Mouse (Mus musculus) urinary bladder, adult 18-20 months (tissue): ENCODE measurements around the gene Trap1a.
"Not testable (repeated sequence)": the region's sequence is repeated elsewhere in the genome, so short reads cannot be mapped to it uniquely, and the experiment has no call there.

Source experiments
- DNase-seq, 2 experiments: peaks; one replicate each; pipeline ENCODE4 v3.0.0; 2022; ENCODE audit warnings: low spot score in 2 of 2, mixed read lengths in 2 of 2

Gene Trap1a

GRCm38 (mm10) chrX:139333263-139333994 is at the start of gene Trap1a:
Gene Trap1a, plus strand, starts transcription at chrX:139333683.
- DNase-seq: no peak

GRCm38 (mm10) chrX:139293114-139293513 is 40.4 kb upstream of the Trap1a start:
- DNase-seq: no peak

GRCm38 (mm10) chrX:139295325-139295724 is 38.2 kb upstream of the Trap1a start:
- DNase-seq: no peak

- not testable (repeated sequence) for DNase-seq
Measured at GRCm38 (mm10) chrX:139317356-139317755, 16.1 kb upstream of the Trap1a start.

GRCm38 (mm10) chrX:139332583-139332982 is 900 bp upstream of the Trap1a start:
- no peak for DNase-seq

- no peak for DNase-seq
Measured at GRCm38 (mm10) chrX:139334504-139335418, 1.3 kb downstream of the Trap1a start.

GRCm38 (mm10) chrX:139335419-139336074 is 2.1 kb downstream of the Trap1a start:
- no peak for DNase-seq

GRCm38 (mm10) chrX:139339553-139339952 is 6.1 kb downstream of the Trap1a start:
- no peak for DNase-seq

GRCm38 (mm10) chrX:139341185-139341584 is 7.7 kb downstream of the Trap1a start:
- DNase-seq: no peak

- DNase-seq: no peak
Measured at GRCm38 (mm10) chrX:139352192-139352772, 18.8 kb downstream of the Trap1a start.

GRCm38 (mm10) chrX:139357639-139358260 is 24.3 kb downstream of the Trap1a start:
- DNase-seq: no peak

GRCm38 (mm10) chrX:139358361-139358760 is 24.9 kb downstream of the Trap1a start:
- no peak for DNase-seq

- no peak for DNase-seq
Measured at GRCm38 (mm10) chrX:139366837-139367528, 33.5 kb downstream of the Trap1a start.

GRCm38 (mm10) chrX:139367529-139367908 is 34.0 kb downstream of the Trap1a start:
- DNase-seq: no peak

- no peak for DNase-seq
Measured at GRCm38 (mm10) chrX:139369122-139369521, 35.6 kb downstream of the Trap1a start.

- DNase-seq: no peak
Measured at GRCm38 (mm10) chrX:139372665-139373064, 39.2 kb downstream of the Trap1a start.
